Mouse (Mus musculus): Measurements from ENCODE around the gene Ifi207. TPM values are rescaled to one million over a fixed set of nuclear protein-coding genes. Genes with fewer than 3 reads are reported as not detected.
"Not testable (repeated sequence)": the region's sequence is repeated elsewhere in the genome, so short reads cannot be mapped to it uniquely, and the experiment has no call there.

The Ifi207 gene
- total and polyA plus RNA-seq, 2 experiments from 2014 or later = 0.57 to 0.60 TPM

- Histone ChIP-seq H3K36me3 (ENCODE audit: insufficient read depth, low read length) (no peaks in the 10 kb centered on the region), H3K9ac (replicated peaks; ENCODE audit: low read length, poor library complexity, severe bottlenecking) (no peak overlapping the region), H3K27me3 (ENCODE audit: insufficient read depth, low read length) (no peaks in the 10 kb centered on the region), H3K4me2 (ENCODE audit: low read depth, low read length, poor library complexity, severe bottlenecking) (no peak overlapping the region), H3K9me3 (ENCODE audit: low read length) (no peaks in the 10 kb centered on the region), H3K4me3 (ENCODE audit: low read depth, low read length) (no peak overlapping the region), H3K27ac (ENCODE audit: low read depth, low read length) (no peak overlapping the region), H3K4me1 (ENCODE audit: insufficient read depth, low read length) (no peaks in the 10 kb centered on the region)
- DNase-seq (ENCODE audit: low spot score) = no peak
- TF ChIP-seq CTCF (IDR thresholded peaks at IDR 0.05) = no peak
- ATAC-seq (ENCODE audit: low FRiP score) = no peak
- 73% methylated on average over 2 of the region's 2 CpGs for WGBS
Observed at GRCm38 (mm10) chr1:173736986-173737385, 4.6 kb downstream of the Ifi207 start.

DNA sequence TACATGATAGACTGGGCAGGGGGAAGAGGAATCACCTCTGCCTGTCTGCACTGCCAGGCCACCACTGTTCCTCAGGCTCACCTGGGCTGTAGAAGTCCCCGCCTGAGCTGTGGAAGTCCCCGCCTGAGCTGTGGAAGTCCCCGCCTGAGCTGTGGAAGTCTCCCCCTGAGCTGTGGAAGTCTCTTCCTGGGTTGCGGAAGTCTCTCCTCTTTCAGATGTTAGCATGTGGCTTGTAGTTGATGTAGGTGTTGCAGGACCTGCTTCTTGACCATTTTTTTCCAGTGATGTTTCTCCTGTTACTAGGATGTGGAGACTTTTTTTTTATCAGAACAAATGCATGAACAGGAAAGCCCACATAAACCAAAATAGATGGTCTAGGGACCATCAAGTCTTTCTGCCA lies 6.5 kb downstream of the Ifi207 start:
- not testable (repeated sequence) for ATAC-seq (ENCODE audit: low FRiP score); H3K4me3 ChIP-seq (ENCODE audit: low read depth, low read length); H3K4me2 ChIP-seq (ENCODE audit: low read depth, low read length, poor library complexity, severe bottlenecking); DNase-seq (ENCODE audit: low spot score); H3K27me3 ChIP-seq (ENCODE audit: insufficient read depth, low read length); H3K36me3 ChIP-seq (ENCODE audit: insufficient read depth, low read length); H3K4me1 ChIP-seq (ENCODE audit: insufficient read depth, low read length); H3K9me3 ChIP-seq (ENCODE audit: low read length); H3K27ac ChIP-seq (ENCODE audit: low read depth, low read length); H3K9ac ChIP-seq (replicated peaks; ENCODE audit: low read length, poor library complexity, severe bottlenecking)
- WGBS = 91% methylated on average over 4 of the region's 4 CpGs

DNA sequence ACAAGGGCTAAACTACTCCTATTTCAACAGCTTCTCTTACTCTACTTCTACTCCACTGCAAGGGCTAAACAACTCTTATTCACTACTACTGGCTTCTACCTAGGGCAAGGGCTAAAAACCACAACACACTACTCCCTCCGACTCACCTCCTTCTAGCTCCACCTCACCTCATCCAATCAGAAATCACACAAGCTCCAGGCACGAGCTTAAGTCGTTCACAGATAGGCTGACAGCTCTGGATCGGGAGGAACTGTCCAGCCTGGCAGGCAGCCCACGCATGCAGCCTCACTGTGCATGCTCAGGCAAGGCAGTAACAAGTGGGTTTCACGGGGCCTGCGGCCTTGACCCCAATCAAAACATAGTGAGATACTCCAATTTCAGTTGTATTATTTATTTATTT lies 8.3 kb downstream of the Ifi207 start:
- Histone ChIP-seq H3K9me3 (ENCODE audit: low read length) (no peaks in the 10 kb centered on the region), H3K4me1 (ENCODE audit: insufficient read depth, low read length) (no peaks in the 10 kb centered on the region), H3K36me3 (ENCODE audit: insufficient read depth, low read length) (no peaks in the 10 kb centered on the region), H3K4me3 (ENCODE audit: low read depth, low read length) (no peak overlapping the region), H3K9ac (replicated peaks; ENCODE audit: low read length, poor library complexity, severe bottlenecking) (no peak overlapping the region), H3K4me2 (ENCODE audit: low read depth, low read length, poor library complexity, severe bottlenecking) (no peak overlapping the region), H3K27ac (ENCODE audit: low read depth, low read length) (no peak overlapping the region), H3K27me3 (ENCODE audit: insufficient read depth, low read length) (no peaks in the 10 kb centered on the region)
- TF ChIP-seq CTCF (IDR thresholded peaks at IDR 0.05) = no peak
- ATAC-seq (ENCODE audit: low FRiP score) (no peak), DNase-seq (ENCODE audit: low spot score) (no peak)
- 41% methylated on average over 7 of the region's 7 CpGs for WGBS

DNA sequence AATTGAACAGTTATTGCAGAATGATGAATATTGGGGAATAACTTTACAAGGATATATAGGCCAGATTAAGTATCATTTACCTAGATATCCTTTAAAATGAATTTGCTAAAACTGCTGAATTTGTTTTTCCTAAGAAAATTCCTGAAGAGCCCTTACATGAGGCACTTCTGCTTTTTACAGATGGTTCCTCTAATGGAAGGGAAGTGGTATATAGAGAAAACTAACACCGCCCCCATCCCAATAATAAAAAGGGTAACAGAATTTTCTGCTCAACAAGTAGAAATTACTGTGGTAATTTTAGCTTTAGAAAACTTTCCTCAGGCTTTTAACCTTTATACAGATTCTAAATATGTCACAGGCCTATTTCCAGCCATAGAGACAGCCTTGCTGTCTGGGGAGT lies 47.3 kb downstream of the Ifi207 start:
- WGBS = 92% methylated on average over 1 of the region's 1 CpGs
- no peak for DNase-seq (ENCODE audit: low spot score)
- H3K9ac ChIP-seq (replicated peaks; ENCODE audit: low read length, poor library complexity, severe bottlenecking) = no peak overlapping the region
- no peaks in the 10 kb centered on the region for H3K27me3 ChIP-seq (ENCODE audit: insufficient read depth, low read length)
- H3K9me3 ChIP-seq (ENCODE audit: low read length) = no peaks in the 10 kb centered on the region
- H3K4me3 ChIP-seq (ENCODE audit: low read depth, low read length) = no peak overlapping the region
- H3K27ac ChIP-seq (ENCODE audit: low read depth, low read length) = no peak overlapping the region
- ATAC-seq (ENCODE audit: low FRiP score) = no peak
- no peaks in the 10 kb centered on the region for H3K36me3 ChIP-seq (ENCODE audit: insufficient read depth, low read length)
- no peak overlapping the region for H3K4me2 ChIP-seq (ENCODE audit: low read depth, low read length, poor library complexity, severe bottlenecking)
- H3K4me1 ChIP-seq (ENCODE audit: insufficient read depth, low read length) = no peaks in the 10 kb centered on the region
- no peak for TF ChIP-seq CTCF (IDR thresholded peaks at IDR 0.05)

GRCm38 (mm10) chr1:173678605-173679004 lies 62.9 kb downstream of the Ifi207 start:
- not testable (repeated sequence) for H3K27ac ChIP-seq (ENCODE audit: low read depth, low read length); H3K4me1 ChIP-seq (ENCODE audit: insufficient read depth, low read length); H3K9me3 ChIP-seq (ENCODE audit: low read length); ATAC-seq (ENCODE audit: low FRiP score); H3K4me2 ChIP-seq (ENCODE audit: low read depth, low read length, poor library complexity, severe bottlenecking); H3K4me3 ChIP-seq (ENCODE audit: low read depth, low read length); H3K9ac ChIP-seq (replicated peaks; ENCODE audit: low read length, poor library complexity, severe bottlenecking); H3K36me3 ChIP-seq (ENCODE audit: insufficient read depth, low read length); DNase-seq (ENCODE audit: low spot score); H3K27me3 ChIP-seq (ENCODE audit: insufficient read depth, low read length)
- 91% methylated on average over 1 of the region's 1 CpGs for WGBS

- not testable (repeated sequence) for H3K9ac ChIP-seq (replicated peaks; ENCODE audit: low read length, poor library complexity, severe bottlenecking); H3K27ac ChIP-seq (ENCODE audit: low read depth, low read length); H3K9me3 ChIP-seq (ENCODE audit: low read length); H3K4me2 ChIP-seq (ENCODE audit: low read depth, low read length, poor library complexity, severe bottlenecking); H3K4me3 ChIP-seq (ENCODE audit: low read depth, low read length); H3K36me3 ChIP-seq (ENCODE audit: insufficient read depth, low read length); H3K27me3 ChIP-seq (ENCODE audit: insufficient read depth, low read length); DNase-seq (ENCODE audit: low spot score); H3K4me1 ChIP-seq (ENCODE audit: insufficient read depth, low read length); ATAC-seq (ENCODE audit: low FRiP score)
- 58% methylated on average over 3 of the region's 3 CpGs for WGBS
Observed at GRCm38 (mm10) chr1:173673458-173674097, 68.0 kb downstream of the Ifi207 start, which contains the start of gene Ifi208. Gene Ifi208, plus strand, starts transcription at chr1:173673675.

Other genes with a start within 250 kb of the Ifi207 start
- not detected in 2 replicates for gene Ifi214, start 205.8 kb downstream of the Ifi207 start, total RNA-seq (2014; rRNA removed)
- gene Ifi214, start 205.8 kb downstream of the Ifi207 start, polyA plus RNA-seq (2015; fragmentation: Nextera tagmentation; extraction: Ambion mirVana) = not detected in 2 replicates
- gene Ifi213, start 142.5 kb downstream of the Ifi207 start, total RNA-seq (2014; rRNA removed) = 0.22 TPM in 1 of 2 replicates, not detected in the other
- gene Ifi213, start 142.5 kb downstream of the Ifi207 start, polyA plus RNA-seq (2015; fragmentation: Nextera tagmentation; extraction: Ambion mirVana) = not detected in 2 replicates
- gene Ifi209, start 110.8 kb downstream of the Ifi207 start, total RNA-seq (2014; rRNA removed) = 0.05 and 0.11 TPM in 2 replicates
- gene Ifi209, start 110.8 kb downstream of the Ifi207 start, polyA plus RNA-seq (2015; fragmentation: Nextera tagmentation; extraction: Ambion mirVana) = 0.09 and 0.16 TPM in 2 replicates
- gene Ifi208, start 68.1 kb downstream of the Ifi207 start, total RNA-seq (2014; rRNA removed) = not detected in 2 replicates
- gene Ifi208, start 68.1 kb downstream of the Ifi207 start, polyA plus RNA-seq (2015; fragmentation: Nextera tagmentation; extraction: Ambion mirVana) = not detected in 2 replicates
- gene Ifi204, start 25.2 kb upstream of the Ifi207 start, total RNA-seq (2014; rRNA removed) = 0.19 and 0.55 TPM in 2 replicates
- gene Ifi204, start 25.2 kb upstream of the Ifi207 start, polyA plus RNA-seq (2015; fragmentation: Nextera tagmentation; extraction: Ambion mirVana) = 1.1 TPM in 2 replicates
- 0.80 TPM in 1 of 2 replicates, not detected in the other for gene Ifi211, start 171.3 kb upstream of the Ifi207 start, total RNA-seq (2014; rRNA removed)
- gene Ifi211, start 171.3 kb upstream of the Ifi207 start, polyA plus RNA-seq (2015; fragmentation: Nextera tagmentation; extraction: Ambion mirVana) = 0.34 and 0.48 TPM in 2 replicates
- gene Mndal, start 200.7 kb upstream of the Ifi207 start, total RNA-seq (2014; rRNA removed) = 0.19 and 0.27 TPM in 2 replicates
- 1.5 and 1.8 TPM in 2 replicates for gene Mndal, start 200.7 kb upstream of the Ifi207 start, polyA plus RNA-seq (2015; fragmentation: Nextera tagmentation; extraction: Ambion mirVana)
- 0.99 and 1.5 TPM in 2 replicates for gene Ifi203, start 200.9 kb upstream of the Ifi207 start, total RNA-seq (2014; rRNA removed)
- gene Ifi203, start 200.9 kb upstream of the Ifi207 start, polyA plus RNA-seq (2015; fragmentation: Nextera tagmentation; extraction: Ambion mirVana) = 0.31 and 1.4 TPM in 2 replicates
- gene Ifi202b, start 241.0 kb upstream of the Ifi207 start, total RNA-seq (2014; rRNA removed) = not detected in 2 replicates
- not detected in 2 replicates for gene Ifi202b, start 241.0 kb upstream of the Ifi207 start, polyA plus RNA-seq (2015; fragmentation: Nextera tagmentation; extraction: Ambion mirVana)

Data from midbrain, postnatal 0 days (tissue).